Mouse (Mus musculus) ES-Bruce4 (cell line): ENCODE data around the gene Pcdh9. TPM values are rescaled to one million over a fixed set of nuclear protein-coding genes. Genes with fewer than 3 reads are reported as not detected.

Experiments used
- H3K27ac ChIP-seq: 2 replicates; pipeline ENCODE4 v1.5.1; 2012; ENCODE audit warnings: low read length, inconsistent platforms; ENCODE audit not compliant: insufficient read depth
- H3K27me3 ChIP-seq: 2 replicates; pipeline ENCODE4 v1.6.1; 2012; ENCODE audit warnings: mild to moderate bottlenecking, low read length, inconsistent platforms; ENCODE audit not compliant: control insufficient read depth, poor library complexity, insufficient read depth, severe bottlenecking
- H3K36me3 ChIP-seq: 2 replicates; pipeline ENCODE4 v1.6.1; 2012; ENCODE audit warnings: inconsistent platforms, mild to moderate bottlenecking, low read length, moderate library complexity; ENCODE audit not compliant: control insufficient read depth, poor library complexity, insufficient read depth, severe bottlenecking
- H3K4me1 ChIP-seq: one replicate; pipeline ENCODE4 v1.8.1; 2011; ENCODE audit warnings: low read length; ENCODE audit not compliant: control insufficient read depth, insufficient read depth
- H3K4me3 ChIP-seq: 2 replicates; pipeline ENCODE4 v1.5.1; 2011; ENCODE audit warnings: low read depth, mild to moderate bottlenecking, low read length
- H3K9ac ChIP-seq: 2 replicates; pipeline ENCODE4 v1.6.1; 2012; ENCODE audit warnings: low read depth, mild to moderate bottlenecking, inconsistent platforms; ENCODE audit not compliant: poor library complexity, severe bottlenecking
- H3K9me3 ChIP-seq: replicated peaks from 2 replicates; pipeline ENCODE4 v1.6.1; 2012; ENCODE audit warnings: mild to moderate bottlenecking, low read length, inconsistent platforms; ENCODE audit not compliant: control insufficient read depth, poor library complexity, insufficient read depth, severe bottlenecking
- CTCF ChIP-seq: IDR thresholded peaks from one replicate; pipeline ENCODE4 v1.8.1; 2011; ENCODE audit warnings: low read depth, low read length
- EP300 ChIP-seq: IDR thresholded peaks from 2 replicates; pipeline ENCODE4 v1.6.1; 2011; ENCODE audit warnings: low read depth, low read length; ENCODE audit not compliant: insufficient read depth
- POLR2A ChIP-seq: IDR thresholded peaks from one replicate; pipeline ENCODE4 v1.8.1; 2011; ENCODE audit warnings: low read length; ENCODE audit not compliant: insufficient read depth
- polyA plus RNA-seq: library from polyadenylated mRNA; stranded (reverse); fragments of >200 nt; gene quantifications from 2 replicates; pipeline ENCODE4 v1.2.4, GENCODE M21; 2011; ENCODE audit warnings: low read depth; ENCODE audit not compliant: missing spikeins, insufficient read depth, insufficient read length

The Pcdh9 gene
- polyA plus RNA-seq, 1 experiment: 0.12 TPM

- H3K36me3 ChIP-seq: no peaks in the 10 kb centered on the region
- H3K9ac ChIP-seq: no peak overlapping the region
- H3K27me3 ChIP-seq: no peaks in the 10 kb centered on the region
- no peaks in the 10 kb centered on the region for H3K4me1 ChIP-seq
- no peak overlapping the region for H3K27ac ChIP-seq
- no peaks in the 10 kb centered on the region for H3K9me3 ChIP-seq
- no peak overlapping the region for H3K4me3 ChIP-seq
- TF ChIP-seq POLR2A (no peak), EP300 (no peak), CTCF (no peak)
Observed at GRCm38 (mm10) chr14:93143414-93143813, 747.1 kb downstream of the Pcdh9 start.

- TF ChIP-seq CTCF: no peak
- no peak for TF ChIP-seq POLR2A
- TF ChIP-seq EP300: no peak
- H3K4me1 ChIP-seq: no peaks in the 10 kb centered on the region
Observed at GRCm38 (mm10) chr14:93142076-93142475, 748.4 kb downstream of the Pcdh9 start.

GRCm38 (mm10) chr14:93126993-93127392, 763.5 kb downstream of the Pcdh9 start:
- Histone ChIP-seq H3K27ac (no peak overlapping the region), H3K9me3 (no peaks in the 10 kb centered on the region), H3K9ac (no peak overlapping the region), H3K4me3 (no peak overlapping the region), H3K36me3 (no peaks in the 10 kb centered on the region), H3K27me3 (no peaks in the 10 kb centered on the region), H3K4me1 (no peaks in the 10 kb centered on the region)
- TF ChIP-seq CTCF (no peak), POLR2A (no peak), EP300 (no peak)

More at GRCm38 (mm10) chr14:93142076-93142475, 748.4 kb downstream of the Pcdh9 start:
- Histone ChIP-seq H3K9me3 (no peaks in the 10 kb centered on the region), H3K27me3 (no peaks in the 10 kb centered on the region), H3K27ac (no peak overlapping the region), H3K4me3 (no peak overlapping the region), H3K9ac (no peak overlapping the region), H3K36me3 (no peaks in the 10 kb centered on the region)

- H3K27ac ChIP-seq: no peak overlapping the region
- no peaks in the 10 kb centered on the region for H3K36me3 ChIP-seq
- no peaks in the 10 kb centered on the region for H3K4me1 ChIP-seq
- H3K9me3 ChIP-seq: no peaks in the 10 kb centered on the region
- no peak overlapping the region for H3K9ac ChIP-seq
- TF ChIP-seq POLR2A (no peak), EP300 (no peak), CTCF (no peak)
- no peak overlapping the region for H3K4me3 ChIP-seq
- no peaks in the 10 kb centered on the region for H3K27me3 ChIP-seq
Observed at GRCm38 (mm10) chr14:93102755-93103154, 787.7 kb downstream of the Pcdh9 start.

GRCm38 (mm10) chr14:93095081-93095480, 795.4 kb downstream of the Pcdh9 start:
- H3K4me3 ChIP-seq: no peak overlapping the region
- no peak for TF ChIP-seq EP300
- TF ChIP-seq POLR2A: no peak
- TF ChIP-seq CTCF: no peak
- H3K9ac ChIP-seq: no peak overlapping the region
- no peaks in the 10 kb centered on the region for H3K9me3 ChIP-seq
- no peaks in the 10 kb centered on the region for H3K36me3 ChIP-seq
- H3K27ac ChIP-seq: no peak overlapping the region
- no peaks in the 10 kb centered on the region for H3K4me1 ChIP-seq
- H3K27me3 ChIP-seq: no peaks in the 10 kb centered on the region

GRCm38 (mm10) chr14:93092806-93093205, 797.7 kb downstream of the Pcdh9 start:
- Histone ChIP-seq H3K4me3 (no peak overlapping the region), H3K4me1 (no peaks in the 10 kb centered on the region), H3K9me3 (no peaks in the 10 kb centered on the region), H3K27me3 (no peaks in the 10 kb centered on the region), H3K36me3 (no peaks in the 10 kb centered on the region), H3K9ac (no peak overlapping the region), H3K27ac (no peak overlapping the region)
- TF ChIP-seq EP300: no peak
- no peak for TF ChIP-seq POLR2A
- no peak for TF ChIP-seq CTCF
